Mouse (Mus musculus): ENCODE measurements around the gene Cox8c.

The Cox8c gene

DNA sequence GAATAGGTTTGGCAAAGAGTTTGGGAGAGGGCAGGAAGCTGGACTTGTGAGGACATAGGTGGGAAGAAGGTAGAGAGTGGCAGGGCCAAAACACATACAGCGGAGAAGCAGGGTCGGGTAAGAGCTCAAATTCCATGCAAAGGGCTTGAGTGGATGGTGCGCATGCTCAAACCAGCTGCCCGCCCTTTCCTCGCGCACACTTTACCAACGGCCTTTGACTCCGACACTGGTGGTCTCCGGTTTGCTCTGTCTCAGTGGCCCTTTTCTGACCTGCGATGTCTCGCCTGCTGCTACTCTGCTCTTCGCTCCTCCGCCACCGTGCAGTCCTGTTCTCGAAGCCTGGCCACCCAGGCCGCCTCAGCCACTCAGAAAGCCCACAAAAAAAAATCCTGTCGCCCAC, at the start of gene Cox8c:
TSS of gene Cox8c (plus strand) at position 226 of the 400 bp plus-strand sequence.
- DNase-seq (ENCODE audit: low read depth, low spot score), result no peak

DNA sequence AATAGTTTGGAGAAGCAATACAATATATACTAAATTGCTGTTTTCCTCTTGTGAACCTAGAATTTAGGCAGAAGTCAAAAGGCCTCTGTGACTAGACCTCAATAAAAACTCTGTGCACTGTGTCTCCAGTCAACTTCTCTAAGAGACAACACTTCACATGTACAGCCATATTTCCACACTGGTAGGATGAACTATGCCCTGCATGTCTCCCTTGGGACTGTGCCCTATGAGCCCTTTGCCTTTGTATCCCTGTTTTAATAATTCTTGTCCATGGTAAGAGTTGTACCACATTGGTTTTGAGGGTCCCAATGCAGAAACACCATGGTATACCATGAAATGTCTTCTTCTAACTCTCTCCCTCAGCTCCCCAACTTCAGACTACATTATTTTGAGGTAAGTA, 38.3 kb upstream of the Cox8c start:
- no peak for DNase-seq (ENCODE audit: low read depth, low spot score)

DNA sequence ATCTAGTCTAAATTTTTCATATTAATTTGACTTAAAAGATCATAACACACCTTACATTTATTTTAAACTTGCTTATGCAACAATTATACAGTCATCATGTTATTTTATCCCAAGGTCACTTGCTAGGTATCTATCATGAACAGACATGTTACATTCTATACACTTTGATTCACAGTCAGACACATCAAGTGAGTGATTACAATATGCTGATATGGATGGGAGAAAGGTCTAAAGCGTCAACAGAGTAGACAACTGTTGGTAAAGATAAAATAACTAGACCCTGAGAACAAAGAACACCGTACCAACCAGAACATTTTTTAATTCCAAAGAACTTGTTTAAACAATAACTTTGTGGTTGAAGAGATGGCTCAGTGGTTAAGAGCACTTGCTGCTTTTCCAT, 29.3 kb upstream of the Cox8c start:
- DNase-seq (ENCODE audit: low read depth, low spot score), result no peak

DNA sequence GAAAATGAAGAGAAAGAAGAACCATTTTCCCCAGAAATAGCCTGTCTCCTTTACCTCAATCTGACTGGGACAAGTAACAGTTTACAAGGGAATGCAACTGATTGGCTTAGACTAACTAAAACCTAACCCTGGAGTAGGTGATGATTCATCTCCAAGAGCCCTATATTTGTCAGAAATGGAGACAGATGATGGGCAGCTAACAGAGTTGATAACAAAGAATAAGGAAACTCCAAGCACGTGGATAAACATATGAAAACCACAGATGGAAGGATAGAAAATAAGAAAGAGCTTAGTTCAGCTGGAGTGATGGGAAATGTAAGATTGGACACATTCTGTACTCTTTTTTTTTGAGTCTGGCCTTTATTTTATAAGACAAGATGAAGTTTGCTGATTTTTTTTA, 28.6 kb upstream of the Cox8c start:
- DNase-seq (ENCODE audit: low read depth, low spot score), result no peak

DNA sequence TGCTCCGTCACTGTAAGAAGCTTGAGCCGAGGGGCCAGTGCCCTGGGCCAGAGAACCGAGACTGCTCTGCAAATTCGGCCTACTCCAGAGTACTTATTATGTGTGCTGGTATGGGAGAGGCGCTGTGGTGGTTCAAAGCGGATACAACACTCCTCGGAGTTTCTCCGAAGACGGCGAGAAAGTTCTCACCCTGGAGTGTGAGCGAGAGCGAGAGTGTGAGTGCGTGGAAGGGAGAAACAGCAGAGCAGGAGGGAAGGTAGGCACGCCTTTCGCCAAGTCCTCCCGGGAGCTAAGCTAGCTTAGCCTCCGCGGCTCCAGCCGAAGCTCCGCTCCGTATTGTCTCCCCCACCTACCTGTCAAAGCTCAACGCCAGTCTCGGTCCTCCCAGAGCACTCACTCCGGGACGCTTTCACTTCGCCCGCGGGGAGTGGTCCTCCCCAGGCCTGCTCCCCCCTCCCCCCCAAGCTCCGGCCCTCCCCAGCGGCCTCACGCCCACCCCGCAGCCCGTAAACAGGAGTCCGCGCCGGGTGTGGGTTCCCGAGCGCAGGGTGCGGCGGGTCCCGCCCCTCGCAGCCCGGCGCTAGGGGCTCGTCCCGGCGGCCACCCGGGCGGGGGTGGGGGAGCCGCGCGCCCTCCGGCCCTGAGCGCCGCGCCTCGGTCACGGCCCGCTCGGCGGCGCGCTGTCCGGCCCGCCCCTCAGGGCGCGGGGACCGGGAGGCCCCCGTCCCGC, 21.6 kb upstream of the Cox8c start:
- DNase-seq (ENCODE audit: low read depth, low spot score), result no peak

DNA sequence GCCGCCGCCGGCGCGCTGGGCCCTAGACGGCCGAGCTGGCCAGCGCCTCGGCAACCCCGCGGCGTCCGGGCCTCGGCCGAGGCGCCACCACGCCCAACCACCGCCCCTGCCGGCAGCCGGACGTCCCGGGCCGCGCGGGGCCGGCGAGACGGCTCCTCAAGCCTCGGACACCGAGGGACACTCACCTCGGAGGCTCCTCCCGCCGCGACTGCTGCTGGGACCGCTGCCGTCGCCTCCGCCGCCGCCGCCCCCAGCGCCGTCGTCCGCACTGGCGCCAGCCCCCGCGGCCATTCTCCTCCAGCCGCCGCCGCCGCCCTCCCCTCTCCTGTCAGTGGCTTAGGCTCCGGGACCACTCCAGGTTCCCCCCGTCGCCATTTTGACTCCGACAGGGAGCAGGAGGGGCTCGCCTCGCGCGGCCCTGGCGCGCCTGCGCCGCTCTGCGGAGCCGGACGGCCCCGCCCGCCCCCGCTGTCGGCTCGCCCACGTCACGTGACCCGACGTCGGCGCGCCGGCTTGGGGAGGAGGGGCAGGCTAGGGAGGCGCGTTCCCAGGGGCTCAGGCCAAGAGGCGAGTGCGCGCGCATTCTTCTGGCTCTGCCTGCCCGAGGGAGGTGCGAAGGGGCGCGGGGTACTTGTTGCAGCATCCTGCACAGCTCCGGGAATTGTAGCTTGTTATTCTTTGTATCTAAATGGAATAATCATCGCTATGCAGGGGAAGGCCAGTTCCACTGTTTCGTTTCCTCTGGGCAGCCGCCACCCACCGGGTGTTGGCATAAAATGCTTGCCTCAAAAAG, 20.9 kb upstream of the Cox8c start, which contains the start of gene Btbd7:
TSS of gene Btbd7 (minus strand) at position 441 of the 793 bp plus-strand sequence.
- peak; percentile 90 for DNase-seq (ENCODE audit: low read depth, low spot score)

DNA sequence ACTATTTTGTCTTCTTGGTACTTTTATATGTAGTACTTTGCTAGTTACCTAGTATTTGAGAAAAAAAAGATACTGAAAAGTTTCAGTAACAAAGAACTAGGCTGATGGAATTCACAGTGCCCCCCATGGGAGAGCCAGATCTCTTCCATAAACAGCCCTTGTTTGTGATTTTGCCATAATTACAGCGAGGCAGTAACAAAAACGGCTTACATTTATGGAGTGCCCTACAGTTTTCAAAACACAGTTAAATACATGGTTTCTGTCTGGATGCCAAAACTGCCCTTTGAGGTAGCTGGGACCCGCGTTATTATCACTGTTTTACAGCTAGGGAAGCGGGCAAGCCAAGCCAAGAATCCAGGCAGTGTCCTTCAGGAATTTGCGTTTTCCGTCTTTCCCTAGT, 20.2 kb upstream of the Cox8c start:
- DNase-seq (ENCODE audit: low read depth, low spot score), result no peak

DNA sequence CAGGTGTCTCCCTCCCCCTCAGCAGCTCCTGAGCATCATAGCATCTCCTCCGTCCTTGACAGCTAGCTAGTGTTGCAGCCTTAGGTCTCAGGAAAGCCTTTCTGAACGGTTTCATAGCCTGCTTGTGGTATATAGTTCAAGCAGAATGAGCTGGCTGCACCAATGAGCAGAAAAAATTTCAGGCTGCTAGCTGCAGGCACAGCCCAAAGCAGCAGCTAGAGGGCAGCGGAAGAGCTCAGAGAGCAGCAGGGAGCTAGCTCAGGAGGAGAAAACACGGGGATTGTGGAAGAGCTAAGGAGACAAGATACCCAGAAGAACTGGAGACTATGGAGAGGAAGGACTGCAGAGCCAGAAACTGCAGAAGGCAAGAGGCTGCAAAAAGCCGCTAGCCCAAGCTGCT, 13.4 kb upstream of the Cox8c start:
- DNase-seq (ENCODE audit: low read depth, low spot score), result no peak

DNA sequence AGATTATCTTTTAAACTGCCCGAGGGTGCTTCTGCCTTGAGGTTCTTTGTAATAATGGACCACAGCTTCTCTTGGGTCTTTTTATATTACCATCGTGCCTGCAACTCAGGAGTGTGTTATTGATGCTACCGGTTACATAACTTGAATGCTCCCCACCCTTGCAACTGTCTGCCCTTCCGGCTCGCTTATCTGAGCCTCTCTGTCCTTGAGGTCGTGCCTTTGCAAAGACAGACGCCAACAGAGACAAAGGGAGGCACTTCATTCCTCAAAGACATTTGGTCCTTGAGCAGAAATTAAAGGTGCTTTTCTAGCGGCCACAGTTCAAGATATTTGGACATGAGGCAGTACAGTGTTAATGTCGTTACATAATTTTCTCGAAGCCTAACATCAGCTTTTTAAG, 11.8 kb upstream of the Cox8c start:
- no peak for DNase-seq (ENCODE audit: low read depth, low spot score)

DNA sequence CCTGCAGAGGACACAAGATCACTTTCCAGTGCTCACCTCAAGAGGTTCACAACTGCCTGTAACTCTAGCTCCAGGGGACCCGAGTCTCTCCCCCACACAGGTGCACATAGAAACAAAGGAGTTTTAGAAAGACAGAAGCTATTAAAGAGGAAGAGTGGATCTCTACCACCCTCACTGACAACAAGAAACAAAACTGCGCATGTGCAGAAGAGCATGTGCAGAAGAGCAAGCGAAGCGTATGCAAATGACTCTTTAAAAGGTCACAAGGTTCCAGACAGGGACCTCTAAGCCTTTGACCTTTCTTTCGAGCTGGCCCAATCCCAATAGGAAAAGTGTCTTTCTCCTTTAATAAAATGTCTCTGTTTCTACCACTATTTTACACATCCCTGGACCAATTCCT, 10.5 kb upstream of the Cox8c start:
- DNase-seq (ENCODE audit: low read depth, low spot score), result no peak

DNA sequence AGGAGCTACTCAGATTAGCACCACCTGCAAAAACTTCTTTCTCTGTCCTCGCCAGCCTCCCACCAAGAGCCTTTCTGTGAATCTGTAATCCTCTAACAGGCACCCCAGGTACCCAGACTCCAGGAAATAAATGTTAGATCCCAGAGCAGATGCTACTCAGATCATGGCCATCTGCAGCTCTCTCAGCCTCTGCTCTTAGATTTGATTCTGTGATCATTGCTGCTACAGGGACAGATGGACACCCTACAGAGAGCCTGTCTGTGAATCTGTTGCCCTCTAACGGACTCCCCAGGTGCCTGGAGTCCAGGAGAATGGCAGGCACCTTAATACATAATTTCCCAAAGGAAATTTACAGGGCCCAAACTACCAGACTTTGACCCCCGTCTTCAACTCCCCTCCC, 9.1 kb downstream of the Cox8c start:
- no peak for DNase-seq (ENCODE audit: low read depth, low spot score)

DNA sequence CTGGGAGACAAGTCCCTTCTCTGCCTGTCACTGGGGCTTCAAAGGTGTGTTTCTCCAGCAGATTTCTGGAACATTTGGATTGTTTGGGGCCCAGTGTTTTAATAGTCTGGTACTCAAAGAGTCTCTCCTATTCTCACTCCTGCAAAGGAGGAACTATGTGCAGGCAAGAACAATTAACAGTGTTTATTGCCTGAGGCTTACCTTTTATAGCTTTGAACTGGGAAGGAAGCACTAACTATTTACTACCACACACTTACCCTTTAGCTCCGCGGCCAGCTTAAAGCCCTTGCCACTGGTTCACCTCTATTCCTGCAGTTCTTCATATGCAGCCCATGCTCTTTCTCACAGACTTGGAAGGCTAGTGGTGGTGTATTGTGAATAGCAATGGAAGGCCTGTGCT, 17.0 kb downstream of the Cox8c start:
- DNase-seq (ENCODE audit: low read depth, low spot score), result no peak

DNA sequence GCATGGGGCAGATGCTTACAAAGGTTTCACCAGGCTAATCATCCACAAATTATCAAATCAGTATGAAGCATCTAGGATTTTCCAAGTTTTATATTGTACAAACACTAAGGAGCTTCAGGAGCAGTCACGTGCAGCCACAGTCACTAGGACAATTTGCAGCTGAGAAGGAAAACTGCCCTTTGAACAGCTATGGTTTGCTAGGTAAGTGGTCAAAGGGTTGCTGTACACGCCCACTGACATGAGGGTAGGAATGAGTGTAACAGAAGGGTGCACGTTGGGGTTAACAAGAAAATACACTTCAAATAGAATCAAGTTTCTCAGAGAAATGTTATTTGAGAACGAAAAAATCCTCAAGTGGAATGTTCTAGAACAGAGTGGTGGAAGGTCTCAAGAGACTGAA, 30.6 kb downstream of the Cox8c start:
- DNase-seq (ENCODE audit: low read depth, low spot score), result no peak

DNA sequence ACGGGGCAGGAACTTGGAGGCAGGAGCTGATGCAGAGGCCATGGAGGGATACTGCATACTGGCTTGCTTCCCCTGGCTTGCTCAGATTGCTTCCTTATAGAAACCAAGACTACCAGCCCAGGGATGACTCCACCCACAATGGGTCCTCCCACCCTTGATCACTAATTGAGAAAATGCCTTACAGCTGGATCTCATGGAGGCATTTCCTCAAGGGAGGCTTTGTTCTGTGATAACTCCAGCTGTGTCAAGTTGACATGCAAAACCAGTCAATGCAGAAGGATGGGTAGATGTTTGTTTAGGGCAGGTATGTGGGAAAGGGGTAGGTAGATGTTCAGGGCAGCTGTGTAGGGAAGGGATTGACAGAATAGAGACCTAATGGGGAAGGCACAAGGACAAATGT, 31.2 kb downstream of the Cox8c start:
- no peak for DNase-seq (ENCODE audit: low read depth, low spot score)

DNA sequence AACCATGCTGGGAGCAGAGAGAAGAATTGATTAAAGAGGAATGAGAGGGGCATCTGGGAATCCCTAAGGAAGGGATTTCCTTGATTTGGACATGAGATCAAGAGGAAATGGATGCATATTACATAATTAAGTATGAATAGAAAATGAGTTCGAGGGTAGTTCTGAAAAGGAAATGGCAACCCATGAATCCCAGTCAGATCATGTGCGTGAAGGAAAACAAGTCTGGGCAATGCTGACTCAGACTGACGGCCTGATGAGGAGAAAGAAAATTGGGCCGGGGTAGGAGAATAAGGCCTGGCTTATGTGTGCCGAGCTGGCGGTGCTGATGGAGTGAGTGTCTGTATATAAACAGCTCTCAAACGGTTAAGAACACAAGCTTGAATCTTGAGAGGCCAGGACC, 31.7 kb downstream of the Cox8c start:
- no peak for DNase-seq (ENCODE audit: low read depth, low spot score)

DNA sequence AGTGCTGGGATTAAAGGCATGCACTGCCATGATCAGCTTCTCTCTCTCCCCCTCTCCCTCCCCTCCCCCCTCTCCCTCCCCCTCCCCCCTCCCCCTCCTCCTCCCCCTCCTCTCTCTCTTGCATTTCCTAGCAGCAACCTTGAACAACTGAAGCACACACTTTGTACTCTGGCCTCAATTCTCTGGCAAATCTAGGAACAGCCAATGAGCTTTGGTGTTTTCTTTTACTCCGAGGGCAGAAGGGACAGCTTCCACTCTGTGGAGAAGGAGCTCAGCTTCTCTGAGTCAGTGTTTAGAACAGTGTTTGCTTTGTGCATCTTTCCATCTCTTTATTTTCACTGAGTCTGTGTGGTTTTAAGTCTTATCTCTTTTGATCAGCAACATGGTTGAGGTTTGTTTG, 36.8 kb downstream of the Cox8c start:
- DNase-seq (ENCODE audit: low read depth, low spot score), result no peak

DNA sequence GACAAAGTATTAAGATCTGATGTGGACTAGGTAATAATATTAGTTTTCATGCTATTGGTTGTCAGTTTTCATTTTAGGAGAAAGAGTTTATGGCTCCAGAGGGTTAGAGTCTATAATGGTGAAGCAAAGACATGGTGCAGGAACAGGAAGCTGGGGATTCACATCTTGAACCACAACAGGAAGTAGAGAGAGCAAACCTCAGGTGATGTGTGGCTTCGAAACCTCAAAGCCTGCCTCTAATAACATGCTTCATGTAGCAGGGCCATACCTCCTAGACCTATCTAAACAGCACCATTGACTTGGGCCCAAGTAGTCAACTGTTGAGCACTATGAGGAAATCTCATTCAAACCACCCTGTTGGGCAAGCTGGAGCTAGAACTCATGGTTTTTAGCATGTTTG, 46.5 kb downstream of the Cox8c start:
- no peak for DNase-seq (ENCODE audit: low read depth, low spot score)

DNA sequence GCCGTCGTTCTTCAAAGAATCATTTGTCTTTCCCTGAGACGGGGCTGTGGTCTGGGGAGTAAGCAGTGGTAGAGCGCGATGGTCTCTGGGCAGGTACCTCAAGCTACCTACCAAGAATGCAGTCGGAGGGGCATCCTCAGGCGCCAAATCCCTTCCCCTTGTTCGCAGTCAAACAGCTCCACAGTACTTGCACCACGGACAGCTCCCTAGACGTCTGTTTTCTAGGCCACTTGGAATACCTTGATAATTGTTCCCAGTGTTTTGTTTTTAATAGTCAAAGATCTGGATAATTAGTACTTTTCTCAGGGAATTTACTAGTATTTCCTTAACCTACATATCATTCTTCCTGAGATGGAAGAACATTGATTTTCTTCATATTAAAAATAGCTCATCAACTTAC, 48.7 kb downstream of the Cox8c start:
- no peak for DNase-seq (ENCODE audit: low read depth, low spot score)

DNA sequence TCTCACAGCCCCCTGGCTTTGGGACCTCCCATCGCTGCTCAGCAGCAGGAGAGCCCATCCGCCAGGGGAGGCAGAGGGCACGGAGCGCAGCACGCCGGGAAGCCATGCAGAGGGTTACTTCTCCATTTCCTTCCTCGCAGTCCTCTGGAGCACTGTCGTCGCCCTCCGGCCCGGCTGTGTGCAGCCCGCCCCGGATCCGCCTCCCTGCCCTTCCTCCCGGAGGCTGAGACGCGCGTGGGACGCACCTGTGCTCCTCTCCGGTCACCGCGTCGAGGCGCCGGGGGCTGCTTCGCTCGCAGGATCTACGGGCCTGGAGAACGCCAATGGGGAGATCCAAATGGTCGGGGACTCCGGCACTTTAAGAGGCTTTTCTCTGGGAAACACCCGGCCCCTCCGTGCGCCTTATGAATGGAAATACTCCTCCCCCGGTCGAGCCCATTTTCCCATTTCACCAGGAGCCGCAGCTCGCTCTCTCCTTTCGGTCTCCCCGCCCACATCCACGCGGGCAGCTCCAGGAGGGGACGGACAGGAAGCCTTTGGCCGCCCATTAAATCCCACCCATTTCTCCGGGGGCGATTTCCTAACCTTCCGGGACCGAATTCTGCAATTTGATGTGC, 49.8 kb downstream of the Cox8c start, which contains the start of gene Unc79:
TSS of gene Unc79 (plus strand) at position 82 of the 617 bp plus-strand sequence.
- DNase-seq (ENCODE audit: low read depth, low spot score), result peak; percentile 88

DNA sequence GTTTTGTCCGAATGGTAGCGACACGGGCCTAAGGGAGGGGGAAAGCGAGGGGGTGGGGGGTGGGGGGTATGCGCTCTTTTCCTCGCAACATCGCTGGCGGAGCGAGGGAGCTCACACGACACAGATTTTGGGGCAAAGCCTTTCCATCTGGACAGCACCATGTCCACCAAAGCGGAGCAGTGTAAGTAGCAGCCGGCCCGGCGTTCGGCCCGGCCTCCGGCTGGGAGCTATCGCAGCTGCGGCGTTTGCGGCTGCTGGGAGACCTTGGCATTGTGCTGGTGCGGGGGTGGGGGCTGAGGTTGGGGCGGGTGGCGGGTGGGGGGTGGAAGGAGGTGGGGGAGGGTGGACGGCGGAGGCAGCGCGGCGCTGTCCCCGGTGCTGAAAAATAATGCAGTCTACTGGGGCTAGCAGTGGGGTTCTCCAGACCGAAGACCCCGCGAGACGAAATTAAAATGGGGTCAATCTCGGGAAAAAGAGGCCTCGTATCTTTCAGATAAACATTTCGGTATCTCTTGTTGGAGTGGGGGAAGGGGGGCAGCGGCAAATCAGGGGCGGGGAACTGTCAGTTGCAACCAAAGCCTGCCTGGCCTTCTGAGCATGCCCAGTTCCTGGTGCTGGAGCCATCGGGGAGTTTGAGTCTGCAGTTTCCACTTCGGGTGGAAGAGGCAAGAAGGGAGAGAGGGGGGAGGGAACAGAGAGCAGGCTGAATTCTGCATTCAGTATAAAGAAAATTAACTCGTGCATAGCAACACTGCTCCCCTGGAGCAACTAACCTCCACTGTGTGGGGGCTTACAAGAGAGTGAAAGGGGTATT, 50.5 kb downstream of the Cox8c start:
- peak; percentile 72 for DNase-seq (ENCODE audit: low read depth, low spot score)

Measured in brain, embryonic 18.5 days (tissue).